Mouse (Mus musculus) ES-Bruce4 (cell line): ENCODE measurements around the gene Tsg101.

Experiments
- CTCF ChIP-seq: IDR thresholded peaks from one replicate; pipeline ENCODE4 v1.8.1; 2011; ENCODE audit warnings: low read depth, low read length
- EP300 ChIP-seq: IDR thresholded peaks from 2 replicates; pipeline ENCODE4 v1.6.1; 2011; ENCODE audit warnings: low read depth, low read length; ENCODE audit not compliant: insufficient read depth
- POLR2A ChIP-seq: IDR thresholded peaks from one replicate; pipeline ENCODE4 v1.8.1; 2011; ENCODE audit warnings: low read length; ENCODE audit not compliant: insufficient read depth

DNA sequence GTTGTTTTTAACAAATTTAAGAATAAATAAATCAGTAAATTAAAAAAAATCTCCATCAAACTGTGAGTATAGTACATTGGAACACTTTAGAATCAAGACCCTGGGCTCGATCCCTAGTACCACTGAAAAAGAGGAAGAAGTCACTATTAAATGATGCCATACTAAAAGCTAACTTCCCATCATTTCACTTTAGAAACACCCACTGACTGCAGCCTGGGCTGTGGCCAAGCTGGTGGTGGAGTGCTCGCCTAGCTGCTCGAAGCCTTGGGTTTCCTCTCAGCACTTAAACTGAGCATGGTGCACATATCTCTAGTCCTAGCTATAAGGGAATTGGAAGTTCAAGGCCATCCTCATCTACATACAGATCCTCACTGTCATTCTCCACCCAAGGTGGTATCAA is 8.5 kb downstream of the Tsg101 start:
- no peak for TF ChIP-seq POLR2A
- TF ChIP-seq CTCF, result no peak
- no peak for TF ChIP-seq EP300
